Mouse (Mus musculus): ENCODE measurements around the gene Rpl15. TPM values are rescaled to one million over a fixed set of nuclear protein-coding genes. Genes with fewer than 3 reads are reported as not detected.
A peak's percentile ranks its signal among the peaks of the same experiment; 100 is the strongest.
"Not testable (repeated sequence)": the region's sequence is repeated elsewhere in the genome, so short reads cannot be mapped to it uniquely, and the experiment has no call there.

Rpl15 gene
- polyA plus RNA-seq, 1 experiment = 317 TPM

DNA sequence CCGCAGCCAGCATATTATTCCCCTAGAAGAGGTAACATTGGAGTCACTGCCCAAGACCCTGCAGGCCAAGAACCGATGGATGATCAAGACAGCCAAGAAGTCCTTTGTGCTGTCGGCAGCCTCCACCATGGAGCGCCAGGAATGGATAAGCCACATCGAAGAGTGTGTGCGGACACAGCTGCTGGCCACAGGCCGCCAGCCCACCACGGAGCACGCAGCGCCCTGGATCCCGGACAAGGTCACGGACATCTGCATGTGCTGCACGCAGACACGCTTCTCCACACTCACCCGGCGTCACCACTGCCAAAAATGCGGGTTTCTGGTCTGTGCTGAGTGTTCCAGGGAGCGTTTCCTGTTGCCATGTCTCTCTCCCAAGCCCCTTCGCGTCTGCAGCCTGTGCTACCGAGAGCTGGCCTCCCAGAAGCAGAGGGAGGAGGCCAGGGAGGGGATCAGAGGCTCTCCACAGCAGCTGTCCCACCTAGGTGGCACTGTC is 28.5 kb downstream of the Rpl15 start:
- DNase-seq (ENCODE audit: extremely low spot score in 1 of 2, low spot score in 1 of 2) = no peak

DNA sequence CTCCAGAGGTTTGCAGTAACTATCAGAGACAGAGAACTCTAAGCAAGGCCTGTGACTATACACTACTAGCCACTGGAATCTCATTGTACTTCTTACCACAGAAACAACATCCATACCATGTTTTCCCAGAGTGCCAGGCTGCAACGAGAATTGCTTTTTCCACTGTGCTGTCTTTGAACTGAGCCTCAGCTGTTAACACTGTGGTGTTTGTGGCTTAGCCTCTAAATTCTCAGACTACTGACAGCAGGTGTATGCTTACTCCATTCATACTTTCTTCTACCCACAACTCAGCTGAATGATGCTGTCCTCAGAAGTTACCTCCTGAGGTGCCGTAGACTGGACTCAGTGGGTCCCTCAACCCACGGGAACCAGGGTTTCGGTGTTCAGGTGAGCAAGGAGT is 29.4 kb downstream of the Rpl15 start:
- no peak for DNase-seq (ENCODE audit: extremely low spot score in 1 of 2, low spot score in 1 of 2)

DNA sequence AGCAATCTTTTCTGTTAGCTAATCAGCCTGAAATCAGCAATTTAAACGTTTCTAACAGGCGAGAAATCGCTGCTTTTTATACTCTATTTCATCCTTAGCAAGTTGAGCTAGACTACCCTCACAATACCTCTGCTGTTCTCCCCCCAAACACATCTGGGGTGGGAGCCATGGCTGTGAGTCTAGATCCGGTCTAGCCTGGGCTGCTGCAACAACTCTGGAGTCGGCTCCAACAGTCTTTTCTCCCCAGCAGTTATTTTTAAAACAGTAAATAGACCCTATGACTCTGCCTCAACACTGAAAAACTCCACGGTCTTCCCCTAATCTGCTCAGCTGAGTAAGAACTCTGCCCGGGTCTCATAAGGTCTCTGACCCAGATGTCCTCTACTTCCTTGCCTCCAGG is 31.1 kb downstream of the Rpl15 start:
- DNase-seq (ENCODE audit: extremely low spot score in 1 of 2, low spot score in 1 of 2) = no peak

DNA sequence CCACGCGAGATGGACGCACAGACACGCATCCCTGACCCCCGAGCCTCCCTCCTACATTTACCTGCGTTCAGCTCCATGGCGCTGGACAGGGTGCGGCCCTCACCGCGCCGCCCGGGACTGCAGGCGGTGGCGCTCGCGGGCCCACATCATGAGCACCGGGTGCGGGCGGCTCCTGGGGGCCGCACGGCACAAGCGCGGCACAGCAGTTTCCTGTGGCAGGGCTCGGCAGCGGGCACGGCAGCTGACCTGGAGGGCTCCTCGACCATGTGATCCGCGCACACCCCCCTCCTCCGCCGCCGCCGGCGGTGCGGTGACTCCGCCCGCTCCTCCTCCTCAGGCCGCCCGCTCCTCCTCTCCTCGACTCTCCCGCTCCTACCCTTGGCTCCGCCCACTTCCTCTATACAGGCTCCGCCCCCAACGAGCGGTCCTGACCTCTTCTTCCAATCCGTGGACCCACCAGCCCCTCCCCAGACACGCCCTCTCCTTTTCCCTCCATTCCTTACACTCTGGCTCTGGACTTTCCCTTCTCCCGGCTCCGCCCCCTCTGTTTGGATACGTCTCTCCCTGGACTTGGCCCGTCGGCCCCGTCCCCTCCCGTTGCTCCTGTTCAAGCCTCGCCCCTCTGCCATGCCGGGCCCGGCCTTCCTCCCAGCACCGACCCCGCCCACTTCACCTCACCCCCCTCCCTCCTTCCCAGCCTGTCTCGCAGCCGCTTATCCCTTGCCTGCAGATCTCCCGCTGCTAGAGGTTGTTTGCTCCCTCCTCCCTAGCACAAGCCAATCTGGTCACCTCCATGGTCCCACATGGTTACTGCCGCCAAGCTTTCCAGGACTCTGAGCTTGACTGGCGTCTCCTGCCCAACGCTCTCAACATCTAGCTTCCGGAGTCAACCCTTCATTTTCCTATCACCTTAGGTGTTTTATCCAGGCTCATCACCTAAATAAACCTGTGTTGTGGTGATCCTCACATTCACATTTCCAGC is 32.1 kb downstream of the Rpl15 start, which contains the start of gene Nr1d2:
Gene Nr1d2, minus strand, starts transcription at position 378 of the 982 bp plus-strand sequence.
- peak; percentile 97 to 98 for DNase-seq (ENCODE audit: extremely low spot score in 1 of 2, low spot score in 1 of 2)

DNA sequence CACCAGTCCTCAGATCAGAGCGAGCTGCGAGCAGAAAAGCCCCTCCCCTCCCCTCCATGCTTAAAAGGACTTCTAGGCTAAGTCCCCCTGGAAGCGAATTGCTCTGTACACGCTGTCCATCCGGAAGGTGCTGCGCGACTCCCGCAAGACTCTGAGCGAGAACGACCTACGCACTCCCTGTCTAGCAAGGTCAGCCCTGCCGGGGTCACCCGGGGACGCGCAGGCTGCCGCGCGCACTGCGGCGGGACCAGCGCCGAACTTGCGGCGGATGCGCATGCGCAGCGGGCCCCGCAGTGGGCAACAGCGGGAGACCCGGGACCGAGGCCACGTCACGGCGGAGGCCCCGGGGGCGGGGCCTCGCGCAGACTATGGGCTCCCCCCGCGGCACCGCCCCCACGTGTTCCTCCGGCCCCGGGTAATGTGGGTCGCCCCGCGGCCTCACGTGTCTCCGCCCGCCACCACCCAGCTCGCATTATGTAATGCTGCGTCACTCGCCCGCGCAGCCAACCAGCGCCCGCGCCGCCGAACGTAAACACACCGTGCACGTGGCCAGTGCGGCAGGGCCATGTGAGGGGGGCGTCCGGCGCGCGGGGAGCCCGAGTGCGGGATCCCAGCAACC is 33.0 kb downstream of the Rpl15 start:
- peak; percentile 95 to 99 for DNase-seq (ENCODE audit: extremely low spot score in 1 of 2, low spot score in 1 of 2)

DNA sequence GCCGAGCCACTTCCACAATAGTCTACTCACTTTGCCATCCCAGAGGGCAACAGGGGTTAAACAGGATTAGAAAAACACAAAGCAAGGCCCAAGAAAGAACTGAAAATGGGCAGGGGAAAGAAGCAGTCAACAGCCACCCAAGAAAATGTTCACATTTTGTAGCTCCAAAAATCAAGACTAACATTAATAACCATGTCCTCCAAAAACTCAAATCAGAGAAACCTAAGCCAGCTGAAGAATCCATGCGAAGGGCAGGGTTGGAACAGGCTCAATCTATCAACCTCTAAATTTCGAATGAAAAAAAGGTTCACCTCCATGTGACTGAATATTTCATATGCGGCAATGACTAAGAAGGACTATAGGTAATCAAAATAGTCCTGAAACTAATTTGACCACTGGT is 33.8 kb downstream of the Rpl15 start:
- no peak for DNase-seq (ENCODE audit: extremely low spot score in 1 of 2, low spot score in 1 of 2)

DNA sequence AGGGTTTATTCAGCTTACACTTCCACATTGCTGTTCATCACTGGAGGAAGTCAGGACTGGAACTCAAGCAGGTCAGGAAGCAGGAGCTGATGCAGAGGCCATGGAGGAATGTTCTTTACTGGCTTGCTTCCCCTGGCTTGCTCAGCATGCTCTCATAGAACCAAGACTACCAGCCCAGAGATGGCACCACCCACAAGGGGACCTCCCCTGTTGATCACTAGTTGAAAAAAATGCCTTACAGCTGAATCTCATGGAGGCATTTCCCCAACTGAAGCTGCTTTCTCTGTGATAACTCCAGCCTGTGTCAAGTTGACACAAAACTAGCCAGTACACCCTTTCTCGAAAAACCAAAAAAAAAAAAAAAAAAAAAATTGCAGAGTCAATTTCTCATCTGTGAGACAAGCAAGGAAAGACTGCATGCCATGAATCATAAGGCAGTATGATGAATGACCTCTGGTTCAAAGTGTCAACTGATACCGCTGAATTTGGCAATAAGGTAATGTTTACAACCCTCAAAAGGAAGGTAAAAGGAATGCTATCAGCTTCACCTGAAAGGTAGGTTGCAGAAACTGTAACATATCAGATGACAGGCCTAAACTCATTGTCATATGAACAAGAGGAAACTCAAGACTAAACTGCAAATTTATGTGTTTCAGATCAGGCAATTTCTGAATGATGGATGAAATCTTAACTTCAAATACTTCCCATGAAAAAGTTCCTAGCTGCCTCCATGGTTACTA is 34.5 kb downstream of the Rpl15 start:
- not testable (repeated sequence) for DNase-seq (ENCODE audit: extremely low spot score in 1 of 2, low spot score in 1 of 2)

DNA sequence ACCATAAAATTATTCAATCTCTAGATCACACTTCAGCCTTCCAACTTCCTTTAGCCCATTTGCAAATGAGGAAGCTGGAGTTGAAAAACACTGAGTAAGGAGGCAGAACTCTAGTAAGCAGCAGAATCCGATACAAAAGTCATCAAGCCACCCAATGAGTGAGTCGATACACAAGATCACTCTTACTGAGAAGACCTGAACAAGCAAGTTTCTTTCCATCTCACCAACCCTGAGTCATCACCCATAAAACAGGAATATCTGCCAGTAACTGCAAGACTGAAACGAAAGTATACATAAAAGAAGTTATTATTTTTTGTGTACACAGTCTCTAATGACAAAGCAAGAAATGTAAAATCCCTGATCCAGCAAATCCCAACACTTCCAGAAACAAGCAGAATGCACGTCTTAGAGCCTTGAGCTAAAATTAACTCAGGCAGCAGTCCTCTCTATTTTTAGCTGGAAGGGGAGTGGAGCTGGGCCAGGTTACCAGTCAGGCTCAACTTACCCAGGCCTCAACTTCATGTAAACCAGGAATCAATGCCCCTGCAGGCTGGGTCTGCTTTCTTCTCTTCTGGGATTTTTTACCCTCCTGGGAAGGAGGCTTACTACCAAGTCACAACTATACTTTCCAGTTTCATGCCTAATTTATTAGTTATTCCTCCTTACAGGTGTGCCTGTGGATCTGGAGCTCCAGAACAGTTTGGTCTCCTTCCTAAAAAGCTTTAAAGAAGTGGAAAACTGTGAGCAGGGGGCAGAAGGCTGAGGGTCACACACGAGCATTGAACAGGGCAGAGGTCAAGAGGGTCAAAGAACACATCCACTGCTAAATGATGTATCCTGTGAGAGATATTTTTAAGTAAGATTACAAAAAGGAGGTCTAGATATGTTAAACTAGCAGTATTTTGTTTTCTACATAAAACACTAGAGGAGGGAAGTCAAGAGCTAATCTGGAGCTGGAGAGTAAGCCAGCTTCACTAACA is 36.9 kb downstream of the Rpl15 start:
- no peak for DNase-seq (ENCODE audit: extremely low spot score in 1 of 2, low spot score in 1 of 2)

DNA sequence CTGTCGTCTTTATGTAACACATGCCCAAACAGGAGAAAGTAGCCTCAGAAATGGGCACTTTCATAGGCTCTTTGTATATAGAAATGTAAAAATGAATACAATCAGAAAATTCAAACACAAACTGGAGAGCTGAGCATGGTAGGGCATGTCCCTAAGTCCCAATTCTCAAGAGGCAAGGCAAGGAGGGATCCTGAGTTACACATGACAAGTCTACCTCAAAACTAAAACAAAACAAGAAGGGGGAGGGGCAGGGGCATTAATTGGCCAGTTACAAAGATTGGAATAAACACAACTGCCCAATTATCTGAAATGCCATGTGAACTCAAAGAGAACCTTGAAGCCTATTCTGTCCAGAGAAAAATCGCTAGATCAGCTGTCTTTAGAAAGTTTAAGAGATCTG is 38.1 kb downstream of the Rpl15 start:
- no peak for DNase-seq (ENCODE audit: extremely low spot score in 1 of 2, low spot score in 1 of 2)

DNA sequence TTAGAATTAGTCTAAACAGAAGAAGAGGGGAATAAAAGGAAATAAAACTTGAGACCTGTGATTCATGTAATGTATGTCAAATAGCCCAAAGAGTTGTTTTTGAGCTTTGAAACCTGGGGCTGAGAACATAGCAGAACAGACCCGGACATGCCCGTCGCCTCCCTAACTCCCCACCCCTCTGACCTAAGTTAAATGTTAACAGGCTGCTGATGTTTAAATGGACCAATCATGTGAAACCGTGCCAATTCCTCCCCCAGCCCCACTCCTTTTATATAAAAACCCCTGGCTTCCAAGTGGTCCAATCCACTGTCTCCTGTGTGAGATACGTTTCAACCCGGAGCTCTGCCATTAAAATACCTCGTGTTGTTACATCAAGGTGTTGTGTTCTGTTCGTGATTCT is 39.3 kb downstream of the Rpl15 start:
- DNase-seq (ENCODE audit: extremely low spot score in 1 of 2, low spot score in 1 of 2) = not testable (repeated sequence)

DNA sequence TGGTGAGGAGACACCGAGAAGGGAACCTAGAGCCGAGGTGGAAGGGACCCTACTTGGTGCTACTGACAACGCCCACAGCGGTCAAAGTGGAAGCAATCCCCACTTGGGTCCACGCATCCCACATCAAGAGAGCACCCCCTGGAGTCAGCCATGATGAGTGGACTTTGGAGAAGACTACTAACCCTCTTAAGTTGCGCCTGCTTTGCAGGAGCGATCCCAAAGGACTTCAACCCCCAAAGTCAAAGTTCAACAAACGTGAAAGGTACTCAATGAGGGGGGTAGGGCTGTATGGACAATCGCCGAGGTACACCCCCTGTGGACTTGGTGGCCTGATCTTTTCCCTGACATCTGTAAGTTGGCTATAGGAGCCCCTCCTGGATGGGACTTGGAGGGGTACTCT is 41.4 kb downstream of the Rpl15 start:
- not testable (repeated sequence) for DNase-seq (ENCODE audit: extremely low spot score in 1 of 2, low spot score in 1 of 2)

DNA sequence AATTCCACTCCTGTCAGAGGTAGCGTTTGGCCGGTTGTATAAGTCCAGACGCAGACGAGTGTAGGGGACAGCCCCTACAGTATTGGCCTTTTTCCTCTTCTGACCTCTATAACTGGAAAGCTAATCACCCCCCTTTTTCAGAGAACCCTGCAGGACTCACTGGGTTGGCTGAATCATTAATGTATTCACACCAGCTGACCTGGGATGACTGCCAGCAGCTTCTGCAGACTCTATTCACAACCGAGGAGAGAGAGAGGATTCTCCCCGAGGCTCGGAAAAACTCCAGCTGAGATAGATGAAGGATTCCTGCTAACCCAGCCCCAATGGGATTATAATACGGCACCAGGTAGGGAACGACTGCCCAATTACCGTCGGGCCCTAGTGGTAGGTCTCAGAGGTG is 45.0 kb downstream of the Rpl15 start:
- DNase-seq (ENCODE audit: extremely low spot score in 1 of 2, low spot score in 1 of 2) = not testable (repeated sequence)

DNA sequence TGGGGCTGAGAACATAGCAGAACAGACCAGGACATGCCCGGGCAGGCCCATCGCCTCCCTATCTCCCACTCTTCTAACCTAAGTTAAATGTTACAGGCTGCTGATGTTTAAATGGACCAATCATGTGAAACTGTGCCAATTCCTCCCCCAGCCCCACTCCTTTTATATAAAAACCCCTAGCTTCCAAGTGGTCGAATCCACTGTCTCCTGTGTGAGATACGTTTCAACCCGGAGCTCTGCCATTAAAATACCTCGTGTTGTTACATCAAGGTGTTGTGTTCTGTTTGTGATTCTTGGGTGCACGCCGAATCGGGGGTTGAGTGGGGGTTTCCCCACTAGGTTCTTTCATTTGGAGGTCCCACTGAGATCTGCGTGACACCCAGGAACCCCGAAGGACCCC is 45.8 kb downstream of the Rpl15 start:
- not testable (repeated sequence) for DNase-seq (ENCODE audit: extremely low spot score in 1 of 2, low spot score in 1 of 2)

DNA sequence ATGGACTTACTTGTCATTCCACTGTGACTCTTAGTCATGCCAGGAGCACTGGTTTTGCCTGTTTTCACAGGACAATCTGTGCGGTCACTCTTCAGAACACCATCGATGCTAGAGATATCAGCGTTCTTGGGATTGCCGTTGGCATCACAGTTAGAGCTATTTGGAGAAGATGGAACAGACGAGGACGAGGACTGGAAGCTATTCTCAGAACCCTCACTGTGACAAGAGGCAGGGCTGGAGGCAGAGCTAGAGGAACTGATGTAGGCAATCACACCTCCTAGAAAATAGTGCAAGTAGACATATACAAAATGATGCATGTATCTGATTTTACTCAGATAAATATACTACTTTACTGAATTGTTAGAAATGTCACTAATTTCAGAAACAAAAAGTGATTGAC is 49.2 kb downstream of the Rpl15 start:
- no peak for DNase-seq (ENCODE audit: extremely low spot score in 1 of 2, low spot score in 1 of 2)

Other genes starting within 250 kb of the Rpl15 start
- gene Nr1d2, start 32.3 kb downstream of the Rpl15 start, polyA plus RNA-seq (2012; rRNA removed) = 61.6 and 65.4 TPM in 2 replicates
- 128 and 134 TPM in 2 replicates for gene Nkiras1, start 255 bp downstream of the Rpl15 start, polyA plus RNA-seq (2012; rRNA removed)
- 112 and 124 TPM in 2 replicates for gene Ube2e1, start 60.5 kb upstream of the Rpl15 start, polyA plus RNA-seq (2012; rRNA removed)

All from frontal cortex, adult 2 months (tissue).